Mouse (Mus musculus) lung, embryonic 15.5 days (tissue): Measurements from ENCODE around the gene Ppt2. TPM values are rescaled to one million over a fixed set of nuclear protein-coding genes. Genes with fewer than 3 reads are reported as not detected.

Experiments
- ATAC-seq: fragments of 200-750 bp; cut with Nextera tagmentation; 2 replicates; pipeline ENCODE4 v1.8.0; 2017; ENCODE audit warnings: moderate number of reproducible peaks, borderline replicate concordance; ENCODE audit not compliant: low FRiP score, low TSS enrichment; ENCODE audit errors: extremely low read depth
- H3K27ac ChIP-seq: fragments of 300-500 bp; sonication (generic); 2 replicates; pipeline ENCODE4 v1.5.1; 2015; ENCODE audit warnings: moderate library complexity, mild to moderate bottlenecking, inconsistent platforms
- H3K27me3 ChIP-seq: fragments of 300-500 bp; sonication (generic); 2 replicates; pipeline ENCODE4 v1.6.1; 2015; ENCODE audit warnings: inconsistent platforms
- H3K36me3 ChIP-seq: fragments of 300-500 bp; sonication (generic); 2 replicates; pipeline ENCODE4 v1.6.1; 2015; ENCODE audit warnings: inconsistent platforms
- H3K4me1 ChIP-seq: fragments of 300-500 bp; sonication (generic); 2 replicates; pipeline ENCODE4 v1.6.1; 2015; ENCODE audit warnings: inconsistent platforms
- H3K4me2 ChIP-seq: fragments of 300-500 bp; sonication (generic); 2 replicates; pipeline ENCODE4 v1.6.1; 2015; ENCODE audit warnings: inconsistent platforms, mild to moderate bottlenecking, moderate library complexity
- H3K4me3 ChIP-seq: fragments of 300-500 bp; sonication (generic); 2 replicates; pipeline ENCODE4 v1.5.1; 2015; ENCODE audit warnings: mild to moderate bottlenecking, inconsistent platforms
- H3K9ac ChIP-seq: fragments of 300-500 bp; sonication (generic); 2 replicates; pipeline ENCODE4 v1.6.1; 2015; ENCODE audit warnings: inconsistent platforms
- H3K9me3 ChIP-seq: fragments of 300-500 bp; sonication (generic); 2 replicates; pipeline ENCODE4 v1.6.1; 2016; ENCODE audit warnings: inconsistent platforms
- WGBS: fragments of 180-500 bp; shearing (Covaris S2); methylation state at CpG from one replicate; pipeline ENCODE4 v1.1.7; 2015; 5-methylcytosine and 5-hydroxymethylcytosine counted together
- polyA plus RNA-seq: library from polyadenylated mRNA; unstranded; fragments of >200 nt; fragmentation: Nextera tagmentation; extraction: Ambion mirVana; gene quantifications from 2 replicates; pipeline ENCODE4 v1.2.1, GENCODE M21; 2015

Ppt2 gene
- polyA plus RNA-seq, 1 experiment from 2014 or later = 21.0 TPM

- Histone ChIP-seq H3K27ac (no peak overlapping the region), H3K9ac (no peak overlapping the region), H3K27me3 (no peaks in the 10 kb centered on the region), H3K4me1 (peaks cover 4% of the 10 kb centered on the region; the same call in 1 of the 2 replicates), H3K36me3 (no peaks in the 10 kb centered on the region), H3K4me2 (no peak overlapping the region), H3K9me3 (no peaks in the 10 kb centered on the region), H3K4me3 (no peak overlapping the region)
- ATAC-seq = no peak
- 18% methylated on average over 5 of the region's 5 CpGs for WGBS
Observed at GRCm38 (mm10) chr17:34571875-34572274, 56.4 kb downstream of the Ppt2 start.

DNA sequence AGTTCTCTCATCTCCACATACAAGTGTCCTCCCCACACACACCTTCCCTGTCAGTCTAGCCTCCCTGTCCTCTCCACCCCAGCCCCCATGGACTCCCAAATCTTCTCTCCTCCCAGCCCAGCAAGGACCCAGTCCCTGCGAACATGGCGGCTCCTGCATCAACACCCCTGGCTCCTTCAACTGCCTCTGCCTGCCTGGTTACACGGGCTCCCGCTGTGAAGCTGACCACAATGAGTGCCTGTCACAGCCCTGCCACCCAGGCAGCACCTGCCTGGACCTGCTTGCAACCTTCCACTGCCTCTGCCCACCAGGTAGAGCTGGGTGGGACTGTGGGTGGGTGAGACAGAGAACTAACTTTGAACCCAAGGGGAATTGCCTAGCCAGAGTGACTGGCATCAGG, 58.4 kb downstream of the Ppt2 start:
- no peaks in the 10 kb centered on the region for H3K9me3 ChIP-seq
- peaks cover 2% of the 10 kb centered on the region; the same call in 1 of the 2 replicates for H3K4me1 ChIP-seq
- no peak overlapping the region for H3K4me2 ChIP-seq
- H3K9ac ChIP-seq = no peak overlapping the region
- no peaks in the 10 kb centered on the region for H3K36me3 ChIP-seq
- 63% methylated on average over 4 of the region's 4 CpGs for WGBS
- no peak overlapping the region for H3K27ac ChIP-seq
- H3K27me3 ChIP-seq = no peaks in the 10 kb centered on the region
- no peak for ATAC-seq
- no peak overlapping the region for H3K4me3 ChIP-seq

- Histone ChIP-seq H3K27ac (no peak overlapping the region), H3K9me3 (no peaks in the 10 kb centered on the region), H3K36me3 (no peaks in the 10 kb centered on the region), H3K9ac (no peak overlapping the region), H3K4me1 (peaks cover 14% of the 10 kb centered on the region), H3K4me3 (no peak overlapping the region), H3K27me3 (no peaks in the 10 kb centered on the region), H3K4me2 (no peak overlapping the region)
- ATAC-seq = no peak
- 71% methylated on average over 13 of the region's 13 CpGs for WGBS
Observed at GRCm38 (mm10) chr17:34568421-34568820, 59.9 kb downstream of the Ppt2 start.

GRCm38 (mm10) chr17:34567311-34567710, 61.0 kb downstream of the Ppt2 start:
- no peaks in the 10 kb centered on the region for H3K9me3 ChIP-seq
- no peak overlapping the region for H3K9ac ChIP-seq
- H3K4me2 ChIP-seq = no peak overlapping the region
- H3K4me1 ChIP-seq = peaks cover 14% of the 10 kb centered on the region
- H3K4me3 ChIP-seq = no peak overlapping the region
- H3K27me3 ChIP-seq = no peaks in the 10 kb centered on the region
- H3K27ac ChIP-seq = no peak overlapping the region
- WGBS = 55% methylated on average over 9 of the region's 9 CpGs
- no peak for ATAC-seq
- no peaks in the 10 kb centered on the region for H3K36me3 ChIP-seq

Other genes starting within 250 kb of the Ppt2 start
- 0.37 and 0.89 TPM in 2 replicates for gene BC051142, start 229.7 kb downstream of the Ppt2 start, polyA plus RNA-seq
- not detected in 2 replicates for gene Btnl4, start 151.2 kb downstream of the Ppt2 start, polyA plus RNA-seq
- not detected in 2 replicates for gene Btnl6, start 111.2 kb downstream of the Ppt2 start, polyA plus RNA-seq
- gene Notch4, start 64.2 kb downstream of the Ppt2 start, polyA plus RNA-seq = 11.2 and 12.0 TPM in 2 replicates
- 11.5 and 17.9 TPM in 2 replicates for gene Gpsm3, start 38.7 kb downstream of the Ppt2 start, polyA plus RNA-seq
- 8.8 and 9.8 TPM in 2 replicates for gene Pbx2, start 37.2 kb downstream of the Ppt2 start, polyA plus RNA-seq
- gene Ager, start 30.6 kb downstream of the Ppt2 start, polyA plus RNA-seq = 197 and 248 TPM in 2 replicates
- 122 and 124 TPM in 2 replicates for gene Rnf5, start 24.8 kb downstream of the Ppt2 start, polyA plus RNA-seq
- 51.8 and 51.9 TPM in 2 replicates for gene Agpat1, start 24.2 kb downstream of the Ppt2 start, polyA plus RNA-seq
- gene Egfl8, start 12.5 kb downstream of the Ppt2 start, polyA plus RNA-seq = 2.2 and 2.8 TPM in 2 replicates
- 0.16 and 0.46 TPM in 2 replicates for gene Prrt1, start 1.0 kb upstream of the Ppt2 start, polyA plus RNA-seq
- gene Fkbpl, start 16.3 kb upstream of the Ppt2 start, polyA plus RNA-seq = 12.9 and 14.0 TPM in 2 replicates
- gene Atf6b, start 18.6 kb upstream of the Ppt2 start, polyA plus RNA-seq = 84.6 and 85.8 TPM in 2 replicates
- gene Tnxb, start 42.0 kb upstream of the Ppt2 start, polyA plus RNA-seq = 0.59 and 0.77 TPM in 2 replicates
- gene C4b, start 115.4 kb upstream of the Ppt2 start, polyA plus RNA-seq = 0.11 and 0.42 TPM in 2 replicates
- gene Cyp21a1, start 176.1 kb upstream of the Ppt2 start, polyA plus RNA-seq = not detected in 2 replicates
- gene Stk19, start 208.4 kb upstream of the Ppt2 start, polyA plus RNA-seq = 32.7 and 33.7 TPM in 2 replicates
- 63.0 and 63.3 TPM in 2 replicates for gene Dxo, start 208.5 kb upstream of the Ppt2 start, polyA plus RNA-seq
- 50.8 and 54.0 TPM in 2 replicates for gene Skiv2l, start 221.7 kb upstream of the Ppt2 start, polyA plus RNA-seq
- 92.6 and 95.7 TPM in 2 replicates for gene Nelfe, start 221.9 kb upstream of the Ppt2 start, polyA plus RNA-seq
- gene Cfb, start 234.0 kb upstream of the Ppt2 start, polyA plus RNA-seq = 2.8 and 3.1 TPM in 2 replicates